Mouse (Mus musculus) stomach, embryonic 15.5 days (tissue): ENCODE results near the gene Slc27a3. TPM values are rescaled to one million over a fixed set of nuclear protein-coding genes. Genes with fewer than 3 reads are reported as not detected.
"Not testable (repeated sequence)": the region's sequence is repeated elsewhere in the genome, so short reads cannot be mapped to it uniquely, and the experiment has no call there.

ENCODE experiments used
- ATAC-seq: fragments of 200-750 bp; cut with Nextera tagmentation; 2 replicates; pipeline ENCODE4 v1.8.0; 2017; ENCODE audit warnings: low read depth, moderate number of reproducible peaks, moderate TSS enrichment; ENCODE audit not compliant: insufficient read depth, low FRiP score
- H3K27ac ChIP-seq: fragments of 300-500 bp; sonication (generic); 2 replicates; pipeline ENCODE4 v1.5.1; 2015; ENCODE audit warnings: mild to moderate bottlenecking, inconsistent platforms
- H3K27me3 ChIP-seq: fragments of 300-500 bp; sonication (generic); replicated peaks from 2 replicates; pipeline ENCODE4 v1.6.1; 2015; ENCODE audit warnings: inconsistent platforms
- H3K36me3 ChIP-seq: fragments of 300-500 bp; sonication (generic); 2 replicates; pipeline ENCODE4 v1.6.1; 2015; ENCODE audit warnings: inconsistent platforms
- H3K4me1 ChIP-seq: fragments of 300-500 bp; sonication (generic); 2 replicates; pipeline ENCODE4 v1.6.1; 2015; ENCODE audit warnings: inconsistent platforms
- H3K4me2 ChIP-seq: fragments of 300-500 bp; sonication (generic); 2 replicates; pipeline ENCODE4 v1.6.1; 2015; ENCODE audit warnings: mild to moderate bottlenecking, inconsistent platforms
- H3K4me3 ChIP-seq: fragments of 300-500 bp; sonication (generic); replicated peaks from 2 replicates; pipeline ENCODE4 v1.5.1; 2015; ENCODE audit warnings: inconsistent platforms
- H3K9ac ChIP-seq: fragments of 300-500 bp; sonication (generic); 2 replicates; pipeline ENCODE4 v1.6.1; 2015; ENCODE audit warnings: inconsistent platforms
- H3K9me3 ChIP-seq: fragments of 300-500 bp; sonication (generic); 2 replicates; pipeline ENCODE4 v1.6.1; 2016; ENCODE audit warnings: inconsistent platforms
- WGBS: fragments of 180-500 bp; shearing (Covaris S2); methylation state at CpG from one replicate; pipeline ENCODE4 v1.1.7; 2015; 5-methylcytosine and 5-hydroxymethylcytosine counted together
- polyA plus RNA-seq: library from polyadenylated mRNA; unstranded; fragments of >200 nt; fragmentation: Nextera tagmentation; extraction: Ambion mirVana; gene quantifications from 2 replicates; pipeline ENCODE4 v1.2.1, GENCODE M21; 2015

Gene Slc27a3
- polyA plus RNA-seq, 1 experiment from 2014 or later, result 14.5 TPM

DNA sequence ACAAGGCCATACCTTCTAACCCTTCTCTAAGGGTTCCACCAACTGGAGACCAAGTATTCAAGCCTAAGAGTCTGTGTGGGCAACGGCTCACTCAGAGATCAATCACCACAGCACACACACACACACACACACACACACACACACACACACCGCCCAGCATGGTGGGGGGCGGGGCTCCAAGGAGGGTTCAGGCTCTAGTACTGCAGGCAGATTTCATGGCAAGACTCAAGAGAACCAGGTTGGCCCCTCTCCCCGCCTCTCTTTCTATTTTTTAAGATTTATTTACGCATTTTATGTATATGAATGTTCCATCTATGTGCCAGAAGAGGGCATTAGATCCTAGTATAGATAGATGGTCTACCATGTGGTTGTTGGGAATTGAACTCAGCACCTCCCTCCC lies 16.9 kb downstream of the Slc27a3 start:
- no peaks in the 10 kb centered on the region for H3K4me1 ChIP-seq
- H3K27me3 ChIP-seq, result no peaks in the 10 kb centered on the region
- WGBS, result 53% methylated on average over 5 of the region's 5 CpGs
- no peak overlapping the region for H3K4me3 ChIP-seq
- H3K27ac ChIP-seq, result no peak overlapping the region
- H3K9me3 ChIP-seq, result no peaks in the 10 kb centered on the region
- no peaks in the 10 kb centered on the region for H3K36me3 ChIP-seq
- H3K9ac ChIP-seq, result no peak overlapping the region
- no peak for ATAC-seq
- H3K4me2 ChIP-seq, result no peak overlapping the region

DNA sequence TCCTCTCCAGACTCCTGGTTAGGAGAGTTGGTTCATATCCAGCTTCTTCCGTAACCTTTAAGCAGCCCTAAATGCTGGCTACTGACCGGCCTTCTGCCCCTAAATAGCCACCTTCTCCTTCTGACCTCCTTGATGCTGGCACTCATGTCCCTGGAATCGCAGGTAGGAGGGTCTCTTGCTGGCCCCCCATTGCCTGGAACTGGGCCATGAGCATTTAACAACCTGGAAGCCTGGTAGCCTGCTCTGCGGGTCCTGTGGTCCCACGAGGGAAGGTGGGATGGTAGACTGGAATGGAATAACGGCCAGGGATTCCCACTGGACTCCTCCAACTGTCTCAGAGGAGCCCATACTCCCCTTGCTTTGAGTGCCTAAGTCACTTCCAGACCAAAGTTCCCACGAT lies 17.9 kb downstream of the Slc27a3 start:
- no peaks in the 10 kb centered on the region for H3K27me3 ChIP-seq
- 68% methylated on average over 7 of the region's 7 CpGs for WGBS
- H3K27ac ChIP-seq, result no peak overlapping the region
- no peaks in the 10 kb centered on the region for H3K36me3 ChIP-seq
- H3K9ac ChIP-seq, result no peak overlapping the region
- no peak for ATAC-seq
- H3K4me3 ChIP-seq, result no peak overlapping the region
- no peak overlapping the region for H3K4me2 ChIP-seq
- no peaks in the 10 kb centered on the region for H3K4me1 ChIP-seq
- H3K9me3 ChIP-seq, result no peaks in the 10 kb centered on the region

DNA sequence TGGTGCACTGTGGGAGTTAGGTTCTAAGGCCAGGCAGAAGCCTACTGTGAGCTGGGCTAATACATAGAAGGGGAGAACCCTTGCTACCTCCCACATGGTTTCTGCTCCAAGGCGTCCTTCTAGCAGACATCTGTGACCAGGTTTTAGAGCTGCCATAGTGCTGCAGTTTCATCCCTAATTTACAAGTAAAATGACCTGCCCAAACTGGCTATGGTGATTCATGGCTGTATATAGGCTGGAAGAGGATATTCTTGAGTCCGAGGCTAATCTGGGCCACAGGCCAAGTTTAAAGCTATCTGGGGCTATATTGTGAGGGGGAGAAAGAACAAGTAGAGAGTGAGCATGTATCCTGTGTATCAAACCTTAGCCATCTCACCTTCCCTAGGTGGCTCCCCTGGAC lies 20.7 kb downstream of the Slc27a3 start:
- Histone ChIP-seq H3K9ac (no peak overlapping the region), H3K27ac (no peak overlapping the region), H3K9me3 (no peaks in the 10 kb centered on the region), H3K4me3 (no peak overlapping the region), H3K4me1 (no peaks in the 10 kb centered on the region), H3K4me2 (no peak overlapping the region), H3K36me3 (no peaks in the 10 kb centered on the region), H3K27me3 (no peaks in the 10 kb centered on the region)
- 39% methylated on average over 2 of the region's 2 CpGs for WGBS
- no peak for ATAC-seq

DNA sequence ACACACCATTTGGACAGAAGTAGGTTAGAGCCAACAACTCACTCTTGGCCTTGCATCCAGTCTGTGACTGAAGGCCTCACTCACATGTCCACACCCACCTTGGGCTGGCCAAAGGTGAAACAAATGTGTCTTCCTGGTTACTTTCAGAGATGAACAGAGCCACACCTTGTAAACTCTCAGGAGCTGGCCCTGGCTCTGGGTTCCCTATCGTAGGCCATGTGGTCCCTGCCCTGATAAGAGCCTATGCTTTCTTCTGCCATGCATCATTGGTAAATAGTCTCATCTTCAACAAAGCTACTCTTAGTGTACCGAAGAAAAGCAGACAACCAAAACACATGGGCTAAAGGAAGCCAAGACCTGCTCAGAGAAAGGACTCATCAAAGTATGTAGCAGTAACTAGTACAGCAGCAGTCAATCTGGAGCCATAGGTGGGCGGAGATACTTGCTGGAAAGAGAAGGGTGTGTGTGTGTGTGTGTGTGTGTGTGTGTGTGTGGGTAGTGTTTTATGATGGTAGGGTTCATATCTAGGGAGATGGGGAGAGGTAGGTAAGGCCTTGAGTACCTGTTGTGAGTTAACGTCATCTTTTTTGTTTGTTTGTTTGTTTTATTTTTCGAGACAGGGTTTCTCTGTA lies 22.6 kb downstream of the Slc27a3 start:
- no peaks in the 10 kb centered on the region for H3K9me3 ChIP-seq
- no peaks in the 10 kb centered on the region for H3K36me3 ChIP-seq
- H3K4me3 ChIP-seq, result no peak overlapping the region
- H3K4me2 ChIP-seq, result no peak overlapping the region
- no peaks in the 10 kb centered on the region for H3K4me1 ChIP-seq
- no peak overlapping the region for H3K9ac ChIP-seq
- ATAC-seq, result no peak
- no peaks in the 10 kb centered on the region for H3K27me3 ChIP-seq
- WGBS, result 83% methylated on average over 5 of the region's 5 CpGs
- H3K27ac ChIP-seq, result no peak overlapping the region

- H3K36me3 ChIP-seq, result peaks cover 8% of the 10 kb centered on the region; the same call in 1 of the 2 replicates
- no peak for ATAC-seq
- no peak overlapping the region for H3K4me3 ChIP-seq
- WGBS, result 80% methylated on average over 2 of the region's 2 CpGs
- no peak overlapping the region for H3K9ac ChIP-seq
- no peaks in the 10 kb centered on the region for H3K4me1 ChIP-seq
- no peak overlapping the region for H3K27ac ChIP-seq
- H3K4me2 ChIP-seq, result no peak overlapping the region
- H3K27me3 ChIP-seq, result no peaks in the 10 kb centered on the region
- no peaks in the 10 kb centered on the region for H3K9me3 ChIP-seq
These were observed 27.4 kb downstream of the Slc27a3 start for GRCm38 (mm10) chr3:90362346-90362745.

- no peak overlapping the region for H3K4me3 ChIP-seq
- ATAC-seq, result no peak
- H3K27ac ChIP-seq, result no peak overlapping the region
- 75% methylated on average over 4 of the region's 4 CpGs for WGBS
- no peaks in the 10 kb centered on the region for H3K9me3 ChIP-seq
- peaks cover 11% of the 10 kb centered on the region for H3K36me3 ChIP-seq
- no peaks in the 10 kb centered on the region for H3K27me3 ChIP-seq
- H3K4me1 ChIP-seq, result no peaks in the 10 kb centered on the region
- no peak overlapping the region for H3K4me2 ChIP-seq
- no peak overlapping the region for H3K9ac ChIP-seq
These were observed 28.3 kb downstream of the Slc27a3 start for GRCm38 (mm10) chr3:90361476-90361875.

- H3K27me3 ChIP-seq, result no peaks in the 10 kb centered on the region
- H3K4me3 ChIP-seq, result no peak overlapping the region
- no peaks in the 10 kb centered on the region for H3K4me1 ChIP-seq
- ATAC-seq, result no peak
- no peak overlapping the region for H3K27ac ChIP-seq
- 71% methylated on average over 1 of the region's 1 CpGs for WGBS
- no peak overlapping the region for H3K4me2 ChIP-seq
- no peak overlapping the region for H3K9ac ChIP-seq
- peaks cover 29% of the 10 kb centered on the region for H3K36me3 ChIP-seq
- no peaks in the 10 kb centered on the region for H3K9me3 ChIP-seq
These were observed 30.5 kb downstream of the Slc27a3 start for GRCm38 (mm10) chr3:90359230-90359629.

DNA sequence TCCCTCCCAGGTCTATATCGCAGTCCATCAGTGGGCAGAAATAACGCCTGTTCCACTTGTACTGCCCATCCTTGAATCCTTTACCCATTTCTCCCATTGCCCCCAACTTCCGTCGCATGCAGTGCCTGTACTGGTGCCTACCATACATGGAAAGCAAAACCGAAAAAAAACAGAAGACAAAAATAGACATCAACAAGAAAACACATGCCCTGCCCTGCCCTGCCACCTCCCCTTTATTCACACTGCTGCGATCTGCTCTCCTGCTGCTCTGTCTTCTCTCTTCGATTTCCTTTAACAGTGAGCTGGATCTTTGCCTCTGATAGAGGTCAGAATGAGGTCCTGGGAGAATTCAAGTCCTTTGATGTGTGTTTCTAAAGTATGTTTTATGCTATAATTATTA lies 31.8 kb downstream of the Slc27a3 start:
- Histone ChIP-seq H3K36me3 (peaks cover 35% of the 10 kb centered on the region), H3K27ac (no peak overlapping the region), H3K9me3 (no peaks in the 10 kb centered on the region), H3K4me2 (no peak overlapping the region), H3K9ac (no peak overlapping the region), H3K27me3 (no peaks in the 10 kb centered on the region), H3K4me3 (no peak overlapping the region), H3K4me1 (no peaks in the 10 kb centered on the region)
- whole genome bisulfite sequencing, result 90% methylated on average over 7 of the region's 7 CpGs
- ATAC-seq, result no peak

GRCm38 (mm10) chr3:90347847-90348246 lies 41.9 kb downstream of the Slc27a3 start:
- no peak for ATAC-seq
- 93% methylated on average over 4 of the region's 4 CpGs for WGBS

DNA sequence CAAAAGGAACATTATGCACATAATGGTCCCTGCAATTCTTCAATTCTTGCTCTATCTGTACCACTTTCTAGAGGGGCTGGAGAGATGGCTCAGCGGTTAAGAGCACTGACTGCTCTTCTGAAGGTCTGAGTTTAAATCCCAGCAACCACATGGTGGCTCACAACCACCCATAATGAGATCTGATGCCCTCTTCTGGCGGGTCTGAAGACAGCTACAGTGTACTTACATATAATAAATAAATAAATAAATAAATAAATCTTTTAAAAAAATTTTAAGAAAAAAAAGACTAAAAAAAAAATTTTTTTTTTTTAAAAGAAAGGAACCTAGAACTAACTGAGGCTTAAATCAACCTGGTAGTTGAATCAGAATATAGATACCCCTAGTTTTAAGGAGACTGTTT lies 46.9 kb downstream of the Slc27a3 start:
- not testable (repeated sequence) for ATAC-seq, H3K9ac ChIP-seq
- 68% methylated on average over 2 of the region's 2 CpGs for WGBS

More at GRCm38 (mm10) chr3:90347847-90348246, 41.9 kb downstream of the Slc27a3 start:
- Histone ChIP-seq H3K4me3 (no peak overlapping the region), H3K27ac (no peak overlapping the region), H3K4me2 (no peak overlapping the region), H3K27me3 (no peaks in the 10 kb centered on the region), H3K4me1 (no peaks in the 10 kb centered on the region), H3K9ac (no peak overlapping the region), H3K36me3 (peaks cover 25% of the 10 kb centered on the region), H3K9me3 (no peaks in the 10 kb centered on the region)

GRCm38 (mm10) chr3:90340177-90340576 lies 49.6 kb downstream of the Slc27a3 start:
- Histone ChIP-seq H3K36me3 (peaks cover 10% of the 10 kb centered on the region), H3K4me3 (no peak overlapping the region)
- no peak for ATAC-seq

More for the DNA sequence above, 46.9 kb downstream of the Slc27a3 start:
- H3K9me3 ChIP-seq, H3K4me3 ChIP-seq, H3K27ac ChIP-seq, H3K4me2 ChIP-seq, H3K4me1 ChIP-seq, H3K27me3 ChIP-seq: not testable (repeated sequence)
- H3K36me3 ChIP-seq, result peaks cover 22% of the 10 kb centered on the region

GRCm38 (mm10) chr3:90338190-90338589 lies 51.5 kb downstream of the Slc27a3 start:
- ATAC-seq, result no peak
- H3K27me3 ChIP-seq, result no peaks in the 10 kb centered on the region
- H3K27ac ChIP-seq, result no peak overlapping the region
- H3K9me3 ChIP-seq, result no peaks in the 10 kb centered on the region
- H3K4me2 ChIP-seq, result no peak overlapping the region
- no peak overlapping the region for H3K9ac ChIP-seq
- H3K36me3 ChIP-seq, result peaks cover 10% of the 10 kb centered on the region
- no peaks in the 10 kb centered on the region for H3K4me1 ChIP-seq
- H3K4me3 ChIP-seq, result no peak overlapping the region
- WGBS, result 78% methylated on average over 3 of the region's 3 CpGs

More at GRCm38 (mm10) chr3:90340177-90340576, 49.6 kb downstream of the Slc27a3 start:
- Histone ChIP-seq H3K9me3 (no peaks in the 10 kb centered on the region), H3K27ac (no peak overlapping the region), H3K27me3 (no peaks in the 10 kb centered on the region), H3K4me1 (no peaks in the 10 kb centered on the region), H3K4me2 (no peak overlapping the region), H3K9ac (no peak overlapping the region)

- Histone ChIP-seq H3K4me2 (no peak overlapping the region), H3K4me3 (no peak overlapping the region), H3K27ac (no peak overlapping the region), H3K36me3 (no peaks in the 10 kb centered on the region), H3K9ac (no peak overlapping the region), H3K27me3 (no peaks in the 10 kb centered on the region), H3K4me1 (no peaks in the 10 kb centered on the region), H3K9me3 (no peaks in the 10 kb centered on the region)
- ATAC-seq, result no peak
These were observed 54.2 kb downstream of the Slc27a3 start for GRCm38 (mm10) chr3:90335517-90335916.
